Comparison of ENCODE assay signal across 20 mouse cellular contexts in the genomic region with DNA sequence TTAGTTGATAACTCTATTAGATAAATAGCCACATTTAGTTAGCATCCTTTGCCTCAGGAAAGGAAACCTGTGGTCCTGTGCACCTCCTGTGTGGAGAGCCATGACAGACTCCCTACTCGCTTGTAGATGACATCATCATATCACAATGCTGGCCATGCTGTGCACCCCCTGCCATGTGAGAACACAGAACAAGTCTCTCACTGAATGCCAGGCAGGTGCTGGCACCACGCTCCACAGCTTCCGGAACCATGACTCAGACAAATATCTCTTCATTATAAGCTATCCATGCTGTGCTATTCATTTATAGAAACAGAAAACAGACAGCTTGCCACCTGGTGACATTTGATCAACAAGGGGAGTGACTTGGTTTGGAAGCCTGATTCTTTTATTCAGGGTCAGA.
DNase-seq lines count a peak whose midpoint lies in the region; ATAC-seq and TF ChIP-seq lines count a peak whose summit lies in the region.
"Had no signal": no experiment of that assay in that cellular context is flagged by ENCODE, and none has a peak within 500 bp of the region (broad histone marks: within the 10 kb centered on the region; RNA-seq: fewer than 3 reads in every experiment).

No protein-coding gene starts in this region.

- H3K27me3 ChIP-seq in Patski, result no peaks in the 10 kb centered on the region
- no peaks in the 10 kb centered on the region for H3K27me3 ChIP-seq in kidney, embryonic 14.5 days (ENCODE audit: control insufficient read depth, insufficient read depth, low read length)
- no peaks in the 10 kb centered on the region for H3K27me3 ChIP-seq in kidney, adult 2 months (replicated peaks; ENCODE audit: control insufficient read depth, insufficient read depth, low read length)
- H3K27me3 ChIP-seq: embryonic facial prominence, embryonic 12.5 days; limb, embryonic 15.5 days; midbrain, embryonic 12.5 days had no signal

- CTCF ChIA-PET in Patski (lab: Charles Lee), result interaction anchor here (0.8 to 1.5 kb wide), 2 partner anchors 21 to 34 kb away, joined by 3 to 6 read pairs; no protein-coding TSS in a partner anchor

- no peak overlapping the region for H3K4me2 ChIP-seq in kidney, embryonic 14.5 days (replicated peaks; ENCODE audit: low read depth, low read length)
- H3K4me2 ChIP-seq: embryonic facial prominence, embryonic 12.5 days; hindbrain, embryonic 14.5 days; limb, embryonic 15.5 days; midbrain, embryonic 12.5 days had no signal

- H3K27ac ChIP-seq in layer of hippocampus, adult 2 months, result peak overlapping the region; percentile 19; the same call in 1 of the 2 replicates
- H3K27ac ChIP-seq in kidney, embryonic 14.5 days (ENCODE audit: low read depth, low read length), result no peak overlapping the region
- no peak overlapping the region for H3K27ac ChIP-seq in kidney, adult 2 months (ENCODE audit: insufficient read depth, low read depth, low read length)
- H3K27ac ChIP-seq: embryonic facial prominence, embryonic 12.5 days; hindbrain, embryonic 14.5 days; limb, embryonic 15.5 days; midbrain, embryonic 12.5 days had no signal

- no peak for TF ChIP-seq CTCF in Patski (IDR thresholded peaks at IDR 0.05)
- TF ChIP-seq CTCF in layer of hippocampus, adult 2 months (conservative IDR thresholded peaks at IDR 0.05), result no peak
- no peak for TF ChIP-seq CTCF in kidney, adult 2 months (conservative IDR thresholded peaks at IDR 0.05; ENCODE audit: insufficient read depth, insufficient read length, low read depth, low read length)

- H3K36me3 ChIP-seq in kidney, embryonic 14.5 days (ENCODE audit: control insufficient read depth, insufficient read depth, low read length), result no peaks in the 10 kb centered on the region
- H3K36me3 ChIP-seq in kidney, adult 2 months (ENCODE audit: control insufficient read depth, insufficient read depth, low read length), result no peaks in the 10 kb centered on the region
- H3K36me3 ChIP-seq: embryonic facial prominence, embryonic 12.5 days; limb, embryonic 15.5 days; midbrain, embryonic 12.5 days had no signal

- no peaks in the 10 kb centered on the region for H3K9me3 ChIP-seq in kidney, embryonic 14.5 days (ENCODE audit: control insufficient read depth, low read length)
- H3K9me3 ChIP-seq: embryonic facial prominence, embryonic 12.5 days; limb, embryonic 15.5 days; midbrain, embryonic 12.5 days had no signal

- POLR2A ChIA-PET in Patski (lab: Charles Lee), result no interaction called here

- peak; percentile 92 for DNase-seq in Muller cell, postnatal 12 days (ENCODE audit: inconsistent ontology term)
- peak; percentile 84 for DNase-seq in Patski (ENCODE audit: low read depth, low spot score)
- peak; percentile 69 for DNase-seq in cerebellum, adult 8-10 months
- DNase-seq in layer of hippocampus, adult 2 months (ENCODE audit: low spot score in 2 of 2), result peak; percentile 4 to 37
- DNase-seq in T-cell, adult 2 months (ENCODE audit: low spot score), result no peak
- no peak for DNase-seq in kidney, adult 2 months
- DNase-seq: gastrocnemius, postnatal 25 days; heart, postnatal 10 days; kidney, adult 11 months; kidney, postnatal 4 days; lung, adult 18-20 months; lung, postnatal 4 days; right cerebral cortex, postnatal 14 days had no signal

- H3K4me3 ChIP-seq in layer of hippocampus, adult 2 months, result no peak overlapping the region
- H3K4me3 ChIP-seq in kidney, embryonic 14.5 days (ENCODE audit: low read length), result no peak overlapping the region
- no peak overlapping the region for H3K4me3 ChIP-seq in kidney, adult 2 months (ENCODE audit: insufficient read depth, low read depth, low read length)
- H3K4me3 ChIP-seq: embryonic facial prominence, embryonic 12.5 days; limb, embryonic 15.5 days; midbrain, embryonic 12.5 days had no signal

- in situ Hi-C loops in Patski (cut with MboI; ENCODE audit: low pct_unique_long_range_greater_than_20kb), result no loop called here

- WGBS in kidney, embryonic 14.5 days, result 92% methylated on average over 3 of the region's 3 CpGs
- 86% methylated on average over 3 of the region's 3 CpGs for WGBS in kidney, adult 2 months

- peaks cover 4% of the 10 kb centered on the region; the same call in 1 of the 2 replicates for H3K4me1 ChIP-seq in kidney, embryonic 14.5 days (ENCODE audit: control insufficient read depth, insufficient read depth, low read length)
- 0 out of 2 replicates have a peak, but pooled peaks cover 3% of the 10 kb centered on the region for H3K4me1 ChIP-seq in kidney, adult 2 months (ENCODE audit: control insufficient read depth, insufficient read depth, low read length)
- H3K4me1 ChIP-seq: midbrain, embryonic 12.5 days had no signal

- TF ChIP-seq POLR2A in kidney, adult 2 months (IDR thresholded peaks at IDR 0.05; ENCODE audit: low read depth, low read length), result no peak

- H3K9ac ChIP-seq in kidney, embryonic 14.5 days (ENCODE audit: low read depth, low read length), result no peak overlapping the region
- H3K9ac ChIP-seq: embryonic facial prominence, embryonic 12.5 days; hindbrain, embryonic 14.5 days; limb, embryonic 15.5 days; midbrain, embryonic 12.5 days had no signal

- peak; percentile 88 for ATAC-seq in Patski
- no peak for ATAC-seq in kidney, embryonic 14.5 days (ENCODE audit: low FRiP score, low TSS enrichment)
- ATAC-seq: activated CD4-positive, CD25-positive, alpha-beta regulatory T cell, adult 4 months; CD4-positive, CD25-positive, alpha-beta regulatory T cell, adult 4 months had no signal

Comparison
In these comparisons a context has a peak if more than half of its experiments do, and no peak if none do; other contexts are left out.
1. DNase-seq: peak in Muller cell, postnatal 12 days (single experiment), Patski (single experiment), cerebellum, adult 8-10 months (single experiment) and layer of hippocampus, adult 2 months (2 of 2); none in T-cell, adult 2 months (single experiment) and kidney, adult 2 months (single experiment).